Mouse (Mus musculus): ENCODE data around the gene L3mbtl1. TPM values are rescaled to one million over a fixed set of nuclear protein-coding genes. Genes with fewer than 3 reads are reported as not detected.

L3mbtl1 gene
- 0.02 and 0.08 TPM in 2 replicates for polyA plus RNA-seq (2012; rRNA removed; ENCODE audit: low replicate concordance)

GRCm38 (mm10) chr2:162943148-162943846, at the start of gene L3mbtl1:
TSS of gene L3mbtl1 (plus strand) at chr2:162943472.

DNA sequence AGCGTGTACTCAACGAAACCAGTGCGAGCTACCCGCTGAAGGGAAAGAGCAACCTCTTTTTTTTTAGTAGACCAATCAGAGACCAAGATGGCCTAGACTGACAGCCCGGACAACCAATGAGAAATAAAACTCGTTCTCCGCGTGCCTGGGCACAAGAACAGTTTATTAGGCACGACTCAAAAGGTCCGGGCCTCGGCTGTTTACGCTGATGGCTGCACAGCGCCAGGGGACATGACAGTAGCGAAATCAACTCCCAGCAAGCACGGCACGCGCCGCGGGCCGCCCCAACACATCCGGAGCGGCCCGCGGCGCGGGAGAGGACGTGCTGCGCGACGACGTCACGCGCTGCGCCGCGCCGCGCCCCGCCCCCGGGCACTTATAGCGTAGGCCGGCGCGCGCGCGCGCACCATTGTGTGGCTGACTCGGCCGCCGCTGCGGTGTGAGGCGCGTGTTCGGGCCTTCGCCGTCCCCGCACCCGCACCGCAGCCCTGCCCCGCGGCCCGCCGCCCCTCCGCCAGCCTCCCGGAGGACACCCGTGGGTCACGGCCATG, 12.1 kb upstream of the L3mbtl1 start, which contains the start of gene Srsf6:
Gene Srsf6, plus strand, starts transcription at position 406 of the 551 bp plus-strand sequence.

GRCm38 (mm10) chr2:162987218-162987617, 43.9 kb downstream of the L3mbtl1 start, which contains the start of gene Sgk2:
TSS of gene Sgk2 (plus strand) at chr2:162987330.

DNA sequence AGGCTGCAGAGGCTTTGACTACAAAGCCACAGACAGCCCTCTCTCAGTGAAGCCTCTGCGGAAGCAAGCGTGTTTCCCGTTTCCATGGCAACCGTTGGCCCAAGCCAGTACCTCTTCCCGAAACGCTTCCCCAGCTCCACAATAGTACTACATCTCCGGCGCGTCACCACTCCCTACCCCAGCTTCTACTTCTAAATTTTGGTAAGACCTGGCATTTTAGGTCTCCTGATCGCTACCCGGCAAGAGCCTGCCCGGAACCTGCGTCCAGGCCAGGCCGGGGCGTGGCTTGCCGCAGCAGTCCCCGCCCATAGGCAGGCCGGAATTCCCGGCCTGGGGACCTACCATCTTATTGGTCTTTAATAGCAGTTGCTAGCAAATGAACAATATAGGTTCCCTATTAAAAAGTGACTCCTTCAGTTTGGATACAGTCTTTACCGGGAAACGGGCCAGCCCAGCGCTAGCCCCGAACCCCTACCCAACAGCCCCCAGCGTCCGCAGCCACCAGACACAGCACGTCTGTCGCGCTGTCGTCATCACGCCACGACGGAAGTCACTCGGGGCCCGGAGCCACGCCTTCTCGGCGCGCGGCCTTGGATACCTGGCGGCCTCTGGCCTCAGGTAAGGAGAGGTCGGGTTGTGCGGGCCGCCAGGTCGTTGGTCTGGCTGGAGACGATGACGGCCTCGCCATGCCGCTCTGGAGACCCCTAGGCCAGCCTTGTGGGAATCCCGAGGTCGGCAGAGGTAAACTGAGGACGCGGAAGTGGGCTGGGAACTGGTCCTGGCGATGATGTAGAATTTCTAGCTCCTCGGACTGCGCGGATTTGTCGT, 73.9 kb downstream of the L3mbtl1 start, which contains the start of gene Ift52:
Gene Ift52, plus strand, starts transcription at position 439 of the 828 bp plus-strand sequence.

Other genes starting within 250 kb of the L3mbtl1 start
- gene Srsf6, start 11.9 kb upstream of the L3mbtl1 start, polyA plus RNA-seq (2012; rRNA removed; ENCODE audit: low replicate concordance) = 62.7 and 217 TPM in 2 replicates
- 4.1 and 8.9 TPM in 2 replicates for gene Sgk2, start 43.9 kb downstream of the L3mbtl1 start, polyA plus RNA-seq (2012; rRNA removed; ENCODE audit: low replicate concordance)
- gene Ift52, start 73.9 kb downstream of the L3mbtl1 start, polyA plus RNA-seq (2012; rRNA removed; ENCODE audit: low replicate concordance) = 8.4 and 8.6 TPM in 2 replicates
- gene Mybl2, start 111.2 kb downstream of the L3mbtl1 start, polyA plus RNA-seq (2012; rRNA removed; ENCODE audit: low replicate concordance) = 3.3 and 4.3 TPM in 2 replicates
- not detected in 2 replicates for gene Gtsf1l, start 144.4 kb downstream of the L3mbtl1 start, polyA plus RNA-seq (2012; rRNA removed; ENCODE audit: low replicate concordance)

All from duodenum, adult 2 months (tissue).